Mouse (Mus musculus) erythroid progenitor cell, adult 5-6 weeks (primary cell): ENCODE results near the gene Ccl27a. TPM values are rescaled to one million over a fixed set of nuclear protein-coding genes. Genes with fewer than 3 reads are reported as not detected.
"Not testable (repeated sequence)": the region's sequence is repeated elsewhere in the genome, so short reads cannot be mapped to it uniquely, and the experiment has no call there.

Experiments
- ATAC-seq: replicated peaks from 2 replicates; pipeline ENCODE4 v1.8.0; 2016; ENCODE audit warnings: moderate number of reproducible peaks, mild to moderate bottlenecking, moderate TSS enrichment, inconsistent platforms; ENCODE audit not compliant: poor library complexity, low FRiP score, severe bottlenecking
- total RNA-seq, 2 experiments: library from RNA; stranded (forward) in 1 of 2; stranded (reverse) in 1 of 2; fragments of 150-400 nt in 1 of 2; fragments of 186-747, 209-891 nt in 1 of 2; gene quantifications; 2 replicates each; pipeline versions ENCODE4 v1.2.3 to v1.2.4; 2015 to 2017; ENCODE audit warnings: low replicate concordance in 2 of 2

Gene Ccl27a
- total RNA-seq (2015; ENCODE audit: low replicate concordance), result 10.8 TPM in 1 of 2 replicates, not detected in the other
- total RNA-seq (2017; ENCODE audit: low replicate concordance), result 8.7 TPM in 1 of 2 replicates, not detected in the other

DNA sequence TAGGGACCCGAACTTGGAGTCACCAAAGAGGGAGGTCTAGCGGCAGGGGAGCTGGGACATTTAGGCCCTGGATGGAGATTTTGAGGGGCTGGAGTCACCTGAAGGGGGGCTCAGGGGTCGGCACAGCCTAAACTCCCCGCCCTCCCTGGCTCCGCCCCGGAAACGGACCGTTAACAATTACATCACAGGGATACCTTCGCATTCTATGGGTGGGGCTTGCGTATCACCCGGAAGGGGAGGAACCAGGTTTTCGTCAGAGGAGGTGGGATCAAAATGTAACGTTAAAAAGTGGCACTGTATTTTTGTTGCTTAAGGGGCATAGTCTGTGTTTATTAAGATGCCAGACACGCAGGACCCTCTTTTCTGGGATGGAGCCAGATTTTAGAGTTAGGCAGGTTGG, at the start of gene Ccl27a:
Gene Ccl27a, minus strand, starts transcription at position 246 of the 400 bp plus-strand sequence.
- ATAC-seq, result not testable (repeated sequence)

DNA sequence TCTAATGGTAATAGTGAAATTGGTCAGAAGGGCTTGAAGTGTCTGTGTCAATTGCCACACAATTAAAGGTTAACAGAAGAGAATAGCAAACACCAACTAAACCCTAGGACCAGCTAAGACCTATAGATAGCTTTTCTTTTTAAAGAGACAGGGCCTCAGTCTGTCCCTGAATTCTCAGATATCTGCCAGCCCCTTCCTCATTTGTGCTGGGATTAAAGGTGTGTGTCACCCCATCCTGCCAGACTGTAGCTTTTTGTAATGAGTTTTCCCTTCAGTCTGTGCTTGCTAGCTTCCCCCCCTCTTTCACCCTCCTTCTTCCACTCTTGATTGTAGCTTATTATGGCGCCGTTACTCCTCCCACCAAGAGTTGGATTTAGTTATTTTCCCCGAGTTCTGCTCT, 9.2 kb upstream of the Ccl27a start:
- ATAC-seq, result not testable (repeated sequence)

DNA sequence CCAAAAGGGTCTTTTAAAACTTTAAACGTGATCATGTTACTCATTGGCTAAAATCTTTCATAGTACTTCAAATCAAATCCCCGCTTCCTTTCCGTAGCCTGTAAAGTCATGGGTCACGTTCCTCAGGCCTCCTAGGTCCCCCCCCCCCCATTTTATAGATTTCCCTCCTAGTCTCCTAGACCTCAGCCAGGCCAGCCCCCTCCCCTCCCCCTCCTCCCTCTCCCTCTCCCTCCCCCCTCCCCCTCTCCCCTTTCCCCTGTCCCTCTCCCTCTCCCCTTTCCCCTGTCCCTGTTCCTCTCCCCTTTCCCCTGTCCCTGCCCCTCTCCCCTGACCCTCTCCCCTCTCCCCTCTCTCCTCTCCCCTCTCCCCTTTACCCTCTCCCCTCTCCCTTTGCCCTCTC, 8.7 kb upstream of the Ccl27a start:
- ATAC-seq, result not testable (repeated sequence)

DNA sequence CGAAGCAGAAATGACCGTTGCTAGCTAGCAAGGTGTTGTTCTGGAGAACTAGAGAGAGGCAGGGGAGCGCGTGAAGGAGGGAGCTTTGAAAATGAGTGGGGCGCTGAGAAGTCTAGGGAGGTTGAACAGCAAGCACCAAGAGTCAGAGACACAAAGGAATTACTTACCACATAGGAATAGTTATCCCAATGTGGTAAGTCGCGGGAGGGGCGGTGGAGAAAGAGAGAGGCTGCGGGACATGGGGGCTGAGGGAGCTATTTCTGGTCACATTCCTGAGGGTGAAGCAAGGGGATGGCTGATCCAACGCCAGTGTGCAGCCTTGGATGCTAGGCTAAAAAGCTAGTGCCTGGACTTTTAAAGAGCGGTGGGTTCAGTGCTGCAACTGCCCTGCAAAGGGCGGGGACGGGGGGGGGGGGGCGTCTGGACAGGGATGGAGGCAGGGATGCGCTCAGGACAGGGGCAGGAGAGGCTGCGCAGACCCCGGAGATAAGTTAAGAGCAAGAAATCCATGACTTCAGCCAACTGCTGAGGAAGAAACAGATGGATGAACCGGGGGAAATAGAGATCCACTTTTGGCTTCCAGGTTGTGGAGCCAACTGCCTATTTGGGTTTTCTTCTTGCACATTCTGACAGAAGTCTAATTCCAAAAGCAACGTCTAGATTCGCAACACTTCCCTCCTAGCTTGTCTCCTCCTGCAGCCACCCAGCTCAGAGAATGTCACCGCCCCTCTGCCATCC, 7.9 kb upstream of the Ccl27a start:
- not testable (repeated sequence) for ATAC-seq

DNA sequence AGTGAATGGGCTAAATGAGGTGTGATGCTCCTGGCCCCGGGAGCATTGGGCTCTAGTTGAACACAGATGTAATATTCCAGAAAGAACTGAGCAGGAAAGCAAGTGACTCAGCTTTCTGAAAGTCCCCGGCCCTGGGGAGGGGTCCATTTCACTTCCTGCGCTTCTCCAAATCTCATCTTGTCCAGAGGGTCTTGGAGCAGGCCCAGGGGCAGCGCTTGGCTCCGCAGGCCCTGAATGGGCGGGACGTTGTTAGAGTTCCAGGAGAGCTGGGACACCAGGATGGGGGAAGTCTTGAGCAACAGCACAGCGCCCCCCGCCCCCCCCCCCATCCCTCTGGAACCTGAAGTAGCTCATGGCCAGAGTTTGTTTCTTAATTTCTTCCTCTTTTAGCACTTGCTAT, 7.2 kb upstream of the Ccl27a start:
- ATAC-seq, result not testable (repeated sequence)

DNA sequence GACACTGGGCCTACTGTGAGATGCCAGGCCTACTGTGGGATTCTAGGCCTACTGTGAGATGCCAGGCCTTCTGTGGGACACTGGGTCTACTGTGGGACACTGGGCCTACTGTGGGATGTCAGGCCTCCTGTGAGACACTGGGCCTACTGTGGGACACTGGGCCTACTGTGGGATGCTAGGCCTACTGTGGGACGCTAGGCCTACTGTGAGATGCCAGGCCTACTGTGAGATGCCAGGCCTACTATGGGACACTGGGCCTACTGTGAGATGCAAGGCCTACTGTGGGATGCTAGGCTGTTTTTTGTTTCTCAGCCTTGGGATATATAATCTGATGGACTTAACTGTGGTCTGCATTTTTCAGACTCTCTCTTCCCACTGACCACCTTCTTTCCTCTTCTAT, 1.8 kb upstream of the Ccl27a start:
- ATAC-seq, result not testable (repeated sequence)

DNA sequence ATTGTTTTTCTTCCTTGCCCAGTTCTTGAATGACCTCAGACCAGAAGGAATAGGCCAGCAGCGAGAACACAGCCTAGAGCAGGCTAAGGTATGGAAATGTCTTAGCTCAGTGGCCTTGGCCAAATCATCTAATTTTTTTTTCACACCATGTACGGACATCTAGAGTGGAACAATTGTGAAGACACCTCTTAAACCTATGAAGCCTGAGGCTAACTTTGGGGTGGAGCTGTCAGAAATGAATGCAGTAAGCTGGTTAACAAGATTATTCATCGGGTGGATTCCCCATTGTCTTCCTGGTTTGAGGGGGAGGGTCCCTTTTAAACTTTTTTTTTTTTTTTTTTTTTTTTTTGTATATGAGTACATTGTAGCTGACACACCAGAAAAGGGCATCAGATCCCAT, 459 bp upstream of the Ccl27a start:
- not testable (repeated sequence) for ATAC-seq

DNA sequence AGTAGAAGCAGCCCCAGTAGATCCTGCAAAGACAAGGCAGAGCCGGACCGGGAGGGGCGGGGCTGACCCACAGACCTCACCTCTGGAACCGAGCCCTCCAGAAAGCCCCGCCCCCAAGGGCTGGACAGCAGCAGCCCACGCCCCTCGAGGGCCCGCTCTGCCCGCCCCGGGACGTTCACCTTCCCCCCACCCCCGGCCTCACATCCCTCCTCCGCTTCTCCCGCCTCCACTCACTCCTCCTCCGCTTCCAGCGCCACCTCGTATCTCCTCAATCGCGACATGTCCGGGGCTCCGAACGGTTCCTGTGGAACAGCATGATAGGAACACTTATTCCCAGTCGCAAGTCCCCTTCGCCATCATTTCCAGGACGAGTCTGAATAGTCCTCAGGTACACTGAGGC, 545 bp downstream of the Ccl27a start:
- ATAC-seq, result not testable (repeated sequence)

DNA sequence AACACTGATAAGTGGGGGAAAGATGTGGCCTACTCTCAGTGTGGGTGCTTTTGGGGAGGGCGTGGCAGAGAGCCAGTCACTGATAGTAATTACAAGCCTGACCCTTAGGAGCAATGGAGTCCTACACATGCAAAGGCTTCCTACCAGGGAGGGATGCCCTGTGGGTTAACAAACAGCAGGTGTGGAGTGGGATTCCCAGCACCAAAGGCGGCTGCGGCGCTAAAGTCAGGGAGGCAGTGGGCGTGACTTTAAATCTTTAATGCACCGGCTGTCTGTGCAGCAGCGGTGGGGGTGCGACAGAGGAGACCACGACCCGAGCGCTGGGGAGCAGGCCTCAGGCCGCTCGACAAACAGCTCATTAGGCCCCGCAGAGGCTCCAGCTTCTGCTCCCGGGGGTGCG, 1.1 kb downstream of the Ccl27a start:
- ATAC-seq, result not testable (repeated sequence)

DNA sequence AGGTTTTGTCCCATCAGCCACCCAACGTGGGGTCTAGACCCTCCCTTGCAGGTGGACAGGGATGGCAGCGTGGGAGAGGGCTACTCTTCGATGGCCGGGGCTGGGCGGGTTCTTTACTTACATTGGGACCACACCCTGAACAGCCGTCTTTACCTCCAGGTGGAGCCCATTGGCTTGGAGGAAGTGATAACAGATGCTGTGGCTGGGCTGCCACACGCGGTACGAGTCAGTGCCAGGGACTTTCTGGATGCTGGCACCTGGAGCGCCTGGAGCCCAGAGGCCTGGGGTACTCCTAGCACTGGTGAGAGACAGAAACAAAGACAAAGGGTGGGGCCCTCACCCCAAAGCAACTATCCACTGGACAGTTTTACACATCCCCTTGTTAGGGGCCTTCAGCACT, 6.7 kb downstream of the Ccl27a start:
- not testable (repeated sequence) for ATAC-seq

DNA sequence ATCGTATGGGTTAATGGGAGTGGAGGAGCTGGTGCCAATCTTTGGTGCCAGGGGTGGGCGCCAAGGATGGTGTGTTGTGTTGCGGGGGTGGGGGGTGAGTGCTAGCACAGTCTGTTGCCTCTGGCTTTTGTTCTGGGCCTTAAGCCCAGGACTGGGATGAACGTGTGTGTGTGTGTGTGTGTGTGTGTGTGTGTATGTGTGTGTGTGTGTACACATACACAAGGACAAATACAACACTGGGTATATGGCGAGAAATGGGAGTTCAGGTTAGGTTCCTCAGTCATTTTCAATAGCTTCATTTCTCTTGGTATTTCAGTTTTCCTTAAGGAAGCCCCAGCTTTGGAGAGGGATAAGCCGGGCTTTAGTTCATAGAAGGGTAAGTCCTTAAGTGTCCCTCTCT, 10.9 kb downstream of the Ccl27a start:
- ATAC-seq, result not testable (repeated sequence)

DNA sequence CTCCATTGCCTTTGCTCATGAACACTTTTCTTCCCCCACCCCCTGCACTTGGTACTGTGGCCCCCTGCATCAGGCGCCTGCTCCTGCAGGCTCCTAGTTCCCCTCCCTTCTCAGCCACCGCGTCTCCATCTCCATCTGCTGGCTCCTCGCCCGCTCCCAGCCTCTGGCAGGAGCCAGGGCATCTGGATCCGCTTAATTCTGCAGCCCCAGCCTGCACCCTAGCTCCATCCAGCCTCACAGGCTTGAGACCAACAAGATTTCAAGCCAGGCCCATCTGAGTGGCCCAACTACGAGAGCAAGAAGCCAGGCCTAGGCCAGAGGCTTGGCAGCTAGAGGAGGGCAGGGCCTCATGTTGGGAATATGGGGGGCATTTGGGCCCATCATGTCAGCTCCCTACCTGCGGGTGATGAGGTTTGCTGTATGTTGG, 11.3 kb downstream of the Ccl27a start:
- ATAC-seq, result not testable (repeated sequence)

DNA sequence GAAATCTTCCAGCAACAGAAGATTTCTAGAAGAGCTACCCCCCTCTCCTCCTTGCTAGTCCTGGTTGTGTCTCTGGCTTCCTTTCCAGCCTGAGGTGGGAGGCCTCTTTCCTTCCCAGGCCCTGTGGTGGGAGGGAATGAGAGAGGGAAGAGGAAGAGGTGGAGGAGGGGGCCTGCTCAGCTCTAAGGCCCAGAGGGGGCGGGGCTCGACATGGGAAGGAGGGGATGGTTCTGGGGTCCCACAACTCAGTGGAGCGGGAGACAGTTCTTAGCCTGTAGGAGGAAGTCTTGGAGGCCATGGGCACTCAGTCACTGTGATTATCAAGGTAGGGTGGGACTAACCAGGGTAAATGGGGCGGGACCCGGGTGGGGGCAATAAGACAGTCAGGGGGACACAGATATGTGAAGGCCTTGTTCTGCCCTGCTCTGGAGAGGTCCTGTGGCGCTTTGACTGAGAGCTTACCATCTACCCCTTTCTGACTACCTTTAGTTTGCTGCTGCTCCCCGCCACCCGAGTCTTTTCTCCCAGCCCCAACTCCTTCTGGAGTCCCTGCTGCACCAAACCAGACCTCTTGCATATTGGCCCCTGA, 11.9 kb downstream of the Ccl27a start:
- ATAC-seq, result no peak

DNA sequence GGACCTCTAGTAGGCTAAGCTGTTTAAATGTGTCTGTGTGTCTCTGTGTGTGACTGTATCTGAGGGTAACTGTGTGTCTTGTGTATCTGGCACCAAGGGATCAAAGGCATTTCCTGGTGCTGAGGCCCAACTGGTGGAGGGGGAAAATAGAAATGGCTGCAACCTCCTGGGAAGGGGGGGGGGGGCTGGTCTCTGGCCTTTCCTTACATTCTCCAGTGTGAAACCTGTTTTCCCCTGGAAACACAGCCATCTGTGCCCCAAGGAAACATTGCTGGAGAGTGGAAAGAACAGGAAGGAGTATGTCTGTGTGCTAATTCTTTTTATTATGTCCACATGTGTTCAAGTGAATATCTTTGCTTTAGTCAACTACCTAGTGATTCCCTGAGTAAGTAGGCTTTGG, 12.4 kb downstream of the Ccl27a start:
- ATAC-seq, result no peak

DNA sequence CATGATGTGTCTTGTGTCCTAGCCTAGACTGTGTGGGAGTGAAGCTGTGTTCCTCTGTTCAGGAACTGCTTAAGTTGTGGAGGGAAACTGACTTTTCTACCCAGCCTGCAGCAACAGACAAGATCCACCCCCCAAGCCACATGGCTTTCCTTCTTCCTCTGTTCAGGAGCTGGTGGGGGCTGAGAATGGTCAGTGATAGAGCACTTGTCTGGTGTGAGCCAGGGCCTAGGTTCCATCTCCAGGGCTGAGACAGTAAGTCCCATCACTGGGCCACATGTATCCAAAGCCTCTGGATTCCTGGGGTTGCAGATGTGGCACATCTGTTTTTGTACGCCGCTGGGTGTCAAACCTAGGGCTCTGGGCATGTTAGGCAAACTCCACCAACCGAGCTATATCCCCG, 13.1 kb downstream of the Ccl27a start:
- ATAC-seq, result no peak

DNA sequence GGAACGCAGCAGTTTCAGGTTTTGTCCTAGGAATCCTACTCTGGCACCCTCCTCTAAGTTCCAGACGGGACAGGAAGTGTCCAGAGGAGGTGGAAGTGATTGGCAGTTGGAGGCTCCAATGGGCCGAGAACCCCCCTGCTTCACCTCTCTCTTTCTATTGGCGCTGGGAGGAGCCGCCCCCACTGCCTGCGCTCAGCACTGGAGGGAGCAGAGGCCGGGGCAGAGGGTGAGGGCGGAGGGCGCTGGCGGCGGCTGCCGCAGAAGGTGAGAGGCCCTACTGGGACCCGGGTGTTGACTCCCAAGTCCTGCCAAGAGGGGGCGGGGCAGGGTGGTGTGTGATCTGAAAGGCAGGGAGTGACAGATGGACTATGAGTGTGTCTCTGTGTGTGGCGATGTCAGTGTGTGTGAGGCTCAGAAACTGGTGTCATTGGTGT, 13.7 kb downstream of the Ccl27a start:
- peak; percentile 58 for ATAC-seq

DNA sequence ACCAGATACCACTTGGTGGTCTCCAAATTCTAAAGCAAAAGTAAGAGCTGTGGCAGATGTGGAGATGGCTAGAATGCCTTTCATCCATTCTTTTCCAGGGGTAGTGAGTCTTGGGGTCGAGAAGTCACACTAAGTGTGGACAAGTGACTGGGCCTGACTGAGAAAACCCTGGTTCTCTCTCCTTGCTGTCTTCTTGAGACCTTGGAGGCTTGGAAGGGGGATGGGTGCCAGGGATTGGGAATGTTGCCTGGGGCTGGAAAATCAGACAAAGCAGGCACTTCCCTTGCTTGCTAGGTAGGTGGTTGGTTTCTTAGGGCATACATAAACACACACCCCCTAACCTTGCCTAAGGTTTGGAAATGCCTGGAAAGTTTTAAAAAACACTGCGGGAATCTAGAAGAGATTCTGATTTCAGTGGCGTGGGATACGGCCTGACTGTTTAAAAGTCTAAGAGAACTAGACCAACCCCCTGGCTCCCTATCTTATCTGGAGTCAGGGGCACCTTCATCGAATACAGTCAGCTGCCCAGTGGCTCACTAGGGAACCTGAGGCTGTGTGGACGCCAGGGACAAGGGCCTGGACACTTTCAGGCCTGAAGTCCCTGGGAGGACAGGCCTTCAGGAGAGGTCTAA, 14.3 kb downstream of the Ccl27a start:
- ATAC-seq, result no peak

DNA sequence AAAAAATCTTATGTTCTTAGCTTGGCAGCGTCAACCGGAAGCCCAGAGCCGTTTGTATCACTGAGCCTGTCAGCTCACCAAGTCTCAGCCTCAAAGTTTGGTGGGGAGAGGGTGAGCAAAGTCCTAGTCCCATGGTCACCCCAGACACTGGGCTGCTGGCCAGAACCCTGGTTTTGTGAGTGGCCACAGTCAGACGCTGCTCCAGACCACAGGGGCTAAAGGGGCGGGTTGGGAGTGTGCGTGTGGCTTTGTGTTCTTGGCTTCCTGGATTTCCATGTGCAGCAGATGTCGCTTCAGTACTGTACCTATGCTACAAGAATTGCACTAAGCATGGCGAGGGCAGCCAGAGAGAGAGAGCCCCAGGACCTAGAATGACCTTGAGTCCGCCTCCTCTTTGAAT, 14.8 kb downstream of the Ccl27a start:
- no peak for ATAC-seq

DNA sequence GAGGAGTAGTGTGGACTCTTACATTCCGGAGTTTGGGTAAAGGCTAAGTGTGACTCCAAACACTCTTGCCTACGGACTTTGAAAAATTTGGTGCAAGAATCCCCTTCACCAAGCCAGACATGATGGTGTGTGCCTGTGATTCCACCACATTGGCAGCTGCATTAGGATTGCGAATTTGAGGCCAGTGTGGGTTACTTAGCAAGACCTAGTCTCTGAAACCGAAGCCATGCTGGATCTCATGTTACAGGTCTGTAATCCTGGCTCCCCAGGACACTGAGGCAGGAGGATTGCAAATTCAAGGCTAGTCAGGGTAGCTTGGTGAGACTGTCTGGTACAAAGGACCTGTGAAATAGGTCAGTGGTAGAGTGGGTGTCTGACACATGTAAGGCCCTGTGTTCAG, 15.3 kb downstream of the Ccl27a start:
- ATAC-seq, result no peak

DNA sequence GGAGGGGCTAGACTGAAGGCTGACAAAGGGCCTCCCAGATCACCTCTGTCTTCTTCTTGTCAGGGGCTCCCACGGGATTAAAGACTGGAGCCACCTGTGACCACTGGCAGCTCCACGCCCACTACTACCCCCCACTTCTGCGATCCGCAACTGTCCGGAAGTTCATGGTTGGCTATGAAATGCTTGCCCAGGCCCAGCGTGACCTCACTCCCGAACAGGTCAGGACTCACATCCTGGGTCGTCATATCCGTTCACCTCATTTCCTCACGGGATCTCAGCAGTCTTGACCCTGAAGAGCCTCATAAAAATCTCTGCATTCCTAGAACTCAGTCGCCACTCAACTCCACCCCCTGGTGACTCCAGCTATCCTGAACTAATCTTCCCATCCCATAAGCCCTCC, 16.0 kb downstream of the Ccl27a start:
- no peak for ATAC-seq

DNA sequence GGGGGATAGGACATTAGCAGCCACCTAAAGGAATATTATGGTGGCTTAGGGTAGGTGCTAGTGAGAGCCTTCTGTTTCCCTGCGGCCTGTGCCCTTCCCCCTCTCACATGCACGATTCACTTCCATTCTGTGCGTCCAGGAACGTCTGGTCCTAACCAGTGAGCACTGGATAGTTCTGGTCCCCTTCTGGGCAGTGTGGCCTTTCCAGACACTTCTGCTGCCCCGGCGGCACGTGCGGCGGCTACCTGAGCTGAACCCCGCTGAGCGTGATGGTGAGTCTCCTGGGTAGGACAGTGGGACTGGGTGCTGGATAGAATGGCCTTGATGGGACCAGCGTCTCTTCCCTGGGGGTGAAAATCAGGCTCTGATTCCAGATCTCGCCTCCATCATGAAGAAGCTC, 16.7 kb downstream of the Ccl27a start:
- ATAC-seq, result no peak
